Mouse (Mus musculus): ENCODE results near the gene Sept7. TPM values are rescaled to one million over a fixed set of nuclear protein-coding genes. Genes with fewer than 3 reads are reported as not detected.
"Not testable (repeated sequence)": the region's sequence is repeated elsewhere in the genome, so short reads cannot be mapped to it uniquely, and the experiment has no call there.

Gene Sept7
- total RNA-seq, 2 experiments from 2014 or later = 263 to 265 TPM

DNA sequence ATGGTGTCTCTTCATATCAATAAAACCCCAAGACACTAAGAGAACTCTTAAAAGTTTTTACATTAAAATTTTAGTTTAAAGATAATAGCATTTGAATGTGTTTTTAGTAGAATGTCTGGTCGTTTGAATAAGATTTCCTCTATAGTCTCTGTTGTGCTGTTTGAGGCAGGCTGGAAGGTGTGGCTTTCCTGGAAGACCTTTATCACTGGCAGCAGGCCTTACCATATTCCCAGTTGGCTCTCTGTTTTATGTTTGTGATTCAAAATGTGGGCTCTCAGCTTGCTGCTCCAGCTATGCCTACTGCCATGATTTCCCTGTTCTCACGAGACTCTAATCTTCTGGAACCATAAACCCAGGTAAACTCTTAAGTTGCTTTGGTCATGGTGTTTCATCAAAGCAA is 15.3 kb downstream of the Sept7 start:
- TF ChIP-seq CTCF (conservative IDR thresholded peaks at IDR 0.05) = no peak
- DNase-seq (ENCODE audit: low spot score in 2 of 2) = no peak
- Histone ChIP-seq H3K4me3 (no peak overlapping the region), H3K27ac (no peak overlapping the region)

DNA sequence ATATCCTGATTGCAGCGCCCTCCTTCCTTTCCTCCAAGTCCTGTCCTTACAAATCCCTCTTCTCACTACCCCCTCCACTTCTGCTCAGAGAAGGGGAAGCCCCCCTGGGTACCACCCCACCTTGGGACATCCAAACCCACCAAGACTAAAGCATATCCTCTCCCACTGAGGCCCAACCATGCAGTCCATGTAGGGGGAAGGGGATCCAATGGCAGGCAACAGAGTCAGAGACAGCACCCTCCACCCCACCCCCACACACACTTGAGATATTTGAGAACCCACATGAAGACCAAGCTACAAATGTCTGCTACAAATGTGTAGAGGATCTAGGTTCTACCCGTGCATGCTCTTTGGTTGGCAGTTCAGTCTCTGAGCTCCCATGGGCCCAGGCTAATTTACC is 19.7 kb downstream of the Sept7 start:
- TF ChIP-seq CTCF (conservative IDR thresholded peaks at IDR 0.05) = no peak
- DNase-seq (ENCODE audit: low spot score in 2 of 2) = no peak
- Histone ChIP-seq H3K4me3 (no peak overlapping the region), H3K27ac (no peak overlapping the region)

DNA sequence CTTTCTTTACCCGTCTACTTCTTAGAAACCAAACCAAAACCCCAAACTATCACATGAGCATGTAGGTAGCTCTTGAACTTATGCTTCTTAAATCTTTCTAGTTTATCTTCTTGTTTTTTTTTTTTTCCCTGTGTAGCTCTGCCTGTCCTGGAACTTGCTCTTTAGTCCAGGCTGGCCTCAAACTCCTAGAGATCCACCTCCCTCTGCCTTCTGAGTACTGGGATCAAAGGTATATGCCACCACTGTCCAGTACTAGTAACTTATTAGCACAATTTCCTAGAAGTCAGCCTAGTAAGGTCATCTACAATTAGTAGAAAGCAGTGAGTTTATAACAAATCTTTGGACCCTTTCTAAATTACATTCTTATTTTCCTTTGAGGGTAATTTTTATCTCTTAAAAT is 37.6 kb downstream of the Sept7 start:
- Histone ChIP-seq H3K4me3 (no peak overlapping the region), H3K27ac (no peak overlapping the region)
- TF ChIP-seq CTCF (conservative IDR thresholded peaks at IDR 0.05) = no peak
- DNase-seq (ENCODE audit: low spot score in 2 of 2) = no peak

DNA sequence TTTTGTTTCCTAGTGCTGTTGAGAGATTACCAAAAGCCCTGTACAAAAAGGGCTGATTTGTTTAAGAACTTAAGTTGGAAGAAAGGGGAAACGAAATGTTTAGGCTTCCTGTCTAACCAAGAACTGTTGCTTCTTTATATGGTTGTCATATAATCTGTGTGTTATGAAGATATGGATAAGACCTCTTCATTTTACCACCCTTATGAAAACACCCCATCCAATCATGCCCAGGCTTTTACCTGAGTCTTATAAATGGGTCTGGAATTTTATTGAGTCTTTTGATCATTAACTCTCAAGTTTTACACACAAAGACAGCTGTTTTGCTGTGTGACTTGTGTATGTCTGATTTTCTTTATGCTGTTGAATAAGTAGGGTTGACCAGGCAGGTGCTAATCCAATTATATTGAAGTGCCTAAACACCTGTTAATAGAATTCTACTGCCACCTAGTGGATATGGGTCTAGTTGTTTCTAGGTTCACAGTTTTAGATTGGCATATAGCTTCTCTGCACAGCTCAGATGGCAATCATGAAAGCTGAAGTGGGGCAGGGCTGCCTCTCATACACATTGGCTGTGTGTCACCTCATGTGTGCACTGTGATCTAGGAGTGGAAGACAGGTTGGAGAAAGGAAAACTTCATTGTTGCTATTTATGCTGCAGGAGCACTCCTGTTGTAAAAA is 57.4 kb downstream of the Sept7 start:
- TF ChIP-seq CTCF (conservative IDR thresholded peaks at IDR 0.05) = peak; percentile 88
- peak; percentile 38 to 43 for DNase-seq (ENCODE audit: low spot score in 2 of 2)
- Histone ChIP-seq H3K4me3 (no peak overlapping the region), H3K27ac (no peak overlapping the region)

DNA sequence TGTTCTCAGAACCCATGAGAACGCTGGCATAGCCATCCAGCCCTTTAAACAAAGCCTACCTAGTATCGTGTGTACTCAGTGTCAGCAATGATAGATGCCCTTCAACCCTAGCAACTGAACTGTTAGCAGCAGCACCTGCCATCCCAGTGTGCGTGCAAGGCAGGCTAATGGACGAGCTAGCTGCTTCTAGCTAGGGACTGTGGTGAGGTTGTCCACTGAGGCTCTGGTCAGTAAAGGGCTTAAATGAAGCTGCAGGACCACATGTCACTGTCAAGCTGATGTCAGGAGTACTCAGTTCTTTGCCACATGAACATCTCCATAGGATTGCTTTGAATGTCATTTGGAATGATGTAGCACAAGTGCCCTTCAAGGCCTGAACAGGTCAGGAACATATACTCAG is 62.1 kb downstream of the Sept7 start:
- no peak for DNase-seq (ENCODE audit: low spot score in 2 of 2)
- H3K4me3 ChIP-seq = no peak overlapping the region
- H3K27ac ChIP-seq = no peak overlapping the region
- TF ChIP-seq CTCF (conservative IDR thresholded peaks at IDR 0.05) = no peak

DNA sequence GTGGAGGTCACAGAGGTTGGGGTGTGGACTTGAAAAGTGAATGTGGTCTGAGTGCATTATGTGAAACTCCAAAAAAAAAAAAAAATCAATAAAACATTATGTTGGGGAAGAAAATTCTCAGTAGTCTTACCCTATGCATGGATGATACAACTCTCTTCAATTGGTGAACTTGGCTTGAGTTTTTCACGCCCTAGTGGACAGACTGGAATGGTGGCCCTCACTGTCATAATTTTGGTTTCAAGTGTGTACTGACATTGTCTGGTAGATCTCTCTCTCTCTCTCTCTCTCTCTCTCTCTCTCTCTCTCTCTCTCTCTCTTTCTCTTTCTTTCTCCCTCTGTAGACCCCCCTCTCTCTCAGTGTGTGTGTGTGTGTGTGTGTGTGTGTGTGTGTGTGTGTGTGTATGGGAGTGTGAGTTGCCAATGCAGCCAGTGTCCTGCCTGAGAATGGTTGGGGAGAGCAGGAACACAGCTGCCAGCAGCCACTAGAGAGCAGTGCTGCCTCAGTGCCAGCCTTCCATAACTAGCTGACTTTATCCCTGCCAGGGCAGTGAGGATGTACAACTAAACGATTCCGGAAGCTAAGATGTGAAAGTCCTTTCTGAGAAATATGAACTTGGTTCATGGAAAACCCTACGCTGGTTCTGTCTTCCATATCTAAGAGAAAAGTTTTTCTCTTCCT is 65.7 kb downstream of the Sept7 start:
- peak; percentile 81 for TF ChIP-seq CTCF (conservative IDR thresholded peaks at IDR 0.05)
- DNase-seq (ENCODE audit: low spot score in 2 of 2) = peak; percentile 64 to 66
- Histone ChIP-seq H3K27ac (no peak overlapping the region), H3K4me3 (no peak overlapping the region)

DNA sequence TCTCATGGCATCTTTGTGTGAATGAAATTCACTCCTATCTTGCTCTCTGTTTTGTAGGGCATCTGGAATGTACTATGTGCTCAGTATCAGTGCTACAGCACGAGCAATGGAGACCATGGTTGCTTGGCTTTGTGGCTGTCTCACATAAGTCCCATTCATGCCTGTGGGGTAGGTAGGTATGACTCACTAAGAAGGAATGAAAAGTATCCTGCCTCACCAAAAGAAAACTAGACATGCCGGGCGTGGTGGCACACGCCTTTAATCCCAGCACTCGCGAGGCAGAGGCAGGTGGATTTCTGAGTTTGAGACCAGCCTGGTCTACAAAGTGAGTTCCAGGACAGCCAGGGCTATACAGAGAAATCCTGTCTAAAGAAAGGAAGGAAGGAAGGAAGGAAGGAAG is 67.4 kb downstream of the Sept7 start:
- not testable (repeated sequence) for DNase-seq (ENCODE audit: low spot score in 2 of 2); H3K4me3 ChIP-seq; H3K27ac ChIP-seq

DNA sequence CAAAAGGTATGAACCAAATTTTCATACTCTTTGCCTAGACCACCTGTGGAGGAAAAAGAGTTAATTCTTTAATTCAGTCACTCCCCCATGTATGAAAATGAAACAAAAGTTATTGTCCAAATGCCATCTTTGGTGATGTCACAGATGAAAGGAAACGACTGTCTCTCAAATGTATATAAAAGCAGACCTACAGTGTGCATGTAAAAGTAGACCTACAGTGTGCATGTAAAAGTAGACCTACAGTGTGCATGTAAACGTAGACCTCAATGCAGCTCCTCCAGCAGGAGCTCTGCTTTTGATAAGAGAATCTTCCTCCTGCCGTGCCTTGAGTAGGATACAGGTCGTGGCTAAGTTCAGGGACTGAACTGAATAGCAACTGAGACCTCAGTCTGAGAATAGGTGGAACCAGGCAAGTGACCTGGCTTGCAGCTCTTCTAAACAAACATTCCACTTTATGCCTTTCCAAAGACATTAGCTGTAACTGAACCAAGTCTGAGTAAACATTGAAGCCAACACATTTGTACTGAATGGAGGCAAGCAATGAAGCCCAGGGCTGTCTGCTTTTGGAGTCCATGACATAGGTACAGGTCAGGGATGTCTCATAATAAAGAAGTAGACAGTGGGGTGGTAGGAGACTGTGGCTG is 75.6 kb downstream of the Sept7 start:
- no peak overlapping the region for H3K27ac ChIP-seq
- no peak overlapping the region for H3K4me3 ChIP-seq
- TF ChIP-seq CTCF (conservative IDR thresholded peaks at IDR 0.05) = no peak
- DNase-seq (ENCODE audit: low spot score in 2 of 2) = no peak

DNA sequence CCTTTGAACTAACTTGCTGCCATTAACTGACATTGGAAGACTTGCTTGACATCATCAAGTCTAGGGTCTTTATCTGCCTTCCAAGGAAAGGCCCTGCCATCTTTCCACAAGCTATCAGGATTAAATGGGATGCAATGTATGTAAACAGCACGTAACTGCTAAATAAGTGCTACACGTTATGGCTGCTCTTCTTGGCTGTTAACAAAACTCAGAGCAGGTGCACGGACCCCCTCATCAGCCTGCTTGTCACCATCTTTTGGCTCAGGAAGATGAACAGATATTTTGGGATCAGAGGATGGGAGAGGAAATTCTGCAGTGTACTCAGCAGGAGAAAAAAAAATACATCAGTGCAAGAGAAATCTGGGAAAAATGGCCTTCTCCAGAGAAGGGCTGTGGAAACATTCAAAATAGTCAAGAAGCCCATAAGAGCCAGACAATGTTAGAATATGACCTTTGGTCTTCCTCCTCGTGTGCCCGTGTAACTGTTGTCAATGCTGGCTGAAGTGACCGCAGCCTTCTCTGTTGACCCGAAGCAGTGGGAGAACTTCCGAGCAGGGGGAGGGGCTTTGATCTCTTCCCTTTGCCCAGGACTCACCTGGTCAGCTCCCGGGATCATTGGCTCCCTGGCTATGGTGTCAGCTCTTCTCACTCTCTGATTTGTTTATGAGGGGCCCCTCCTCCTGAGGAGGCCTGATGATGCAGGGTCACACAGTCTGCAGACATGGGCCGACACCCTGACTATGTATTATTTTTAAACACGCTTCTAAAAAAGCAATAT is 76.9 kb downstream of the Sept7 start:
- Histone ChIP-seq H3K4me3 (no peak overlapping the region), H3K27ac (no peak overlapping the region)
- no peak for TF ChIP-seq CTCF (conservative IDR thresholded peaks at IDR 0.05)
- DNase-seq (ENCODE audit: low spot score in 2 of 2) = no peak

DNA sequence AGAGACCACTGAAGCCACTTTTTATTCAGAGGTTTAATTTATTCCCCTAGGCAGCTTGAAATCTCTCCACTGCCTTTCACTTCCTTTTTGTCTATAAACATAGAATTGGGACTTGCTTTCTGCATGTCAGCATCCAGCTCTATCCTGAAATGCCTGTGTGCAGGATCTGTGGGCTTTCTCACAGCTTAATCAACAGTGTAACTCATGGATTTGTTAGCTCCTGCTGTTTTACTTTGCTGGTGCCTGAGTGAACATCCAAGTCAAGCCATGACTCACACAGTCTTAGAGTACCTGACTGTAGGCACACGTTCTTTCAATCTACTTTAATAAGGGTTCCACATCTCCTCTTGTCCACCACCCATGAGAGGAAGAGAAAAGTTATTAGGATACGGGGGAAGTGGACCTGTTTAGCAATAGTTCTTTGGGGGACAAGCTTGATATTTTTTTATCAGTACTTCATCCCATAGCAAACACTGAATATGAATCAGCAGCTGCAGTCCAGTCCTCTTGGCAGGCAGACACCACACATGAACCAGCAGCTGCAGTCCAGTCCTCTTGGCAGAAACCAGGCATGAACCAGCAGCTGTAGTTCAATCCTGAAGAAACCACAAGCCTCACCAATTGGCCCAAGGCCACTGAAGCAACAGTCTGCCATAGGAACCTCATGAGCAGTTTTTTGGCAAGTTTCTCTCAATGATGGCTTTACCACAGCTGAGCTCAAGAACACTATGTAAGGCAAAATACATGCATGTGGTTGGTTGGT is 85.4 kb downstream of the Sept7 start:
- TF ChIP-seq CTCF (conservative IDR thresholded peaks at IDR 0.05) = no peak
- Histone ChIP-seq H3K27ac (no peak overlapping the region), H3K4me3 (no peak overlapping the region)
- no peak for DNase-seq (ENCODE audit: low spot score in 2 of 2)

DNA sequence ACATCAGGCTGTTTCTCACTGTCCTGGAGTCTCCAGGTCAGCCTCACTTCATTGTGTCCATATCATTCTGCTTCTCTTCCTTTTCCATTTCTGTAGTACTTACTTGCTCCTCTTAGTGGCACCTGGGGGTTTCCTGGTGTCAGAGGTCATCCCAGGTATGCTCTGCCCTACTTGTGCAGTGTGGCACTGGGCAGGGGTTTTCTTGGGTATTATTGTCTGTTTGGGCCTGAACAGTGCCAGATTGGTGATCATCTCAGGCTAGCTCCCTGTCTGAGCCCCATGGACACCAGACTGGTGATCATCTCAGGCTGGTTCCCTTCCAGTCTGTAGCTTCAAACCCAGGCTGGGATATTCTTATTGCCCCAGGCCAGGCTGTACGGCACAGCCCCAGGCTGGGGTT is 88.2 kb downstream of the Sept7 start:
- H3K4me3 ChIP-seq = no peak overlapping the region
- H3K27ac ChIP-seq = no peak overlapping the region
- TF ChIP-seq CTCF (conservative IDR thresholded peaks at IDR 0.05) = no peak
- DNase-seq (ENCODE audit: low spot score in 2 of 2) = no peak

DNA sequence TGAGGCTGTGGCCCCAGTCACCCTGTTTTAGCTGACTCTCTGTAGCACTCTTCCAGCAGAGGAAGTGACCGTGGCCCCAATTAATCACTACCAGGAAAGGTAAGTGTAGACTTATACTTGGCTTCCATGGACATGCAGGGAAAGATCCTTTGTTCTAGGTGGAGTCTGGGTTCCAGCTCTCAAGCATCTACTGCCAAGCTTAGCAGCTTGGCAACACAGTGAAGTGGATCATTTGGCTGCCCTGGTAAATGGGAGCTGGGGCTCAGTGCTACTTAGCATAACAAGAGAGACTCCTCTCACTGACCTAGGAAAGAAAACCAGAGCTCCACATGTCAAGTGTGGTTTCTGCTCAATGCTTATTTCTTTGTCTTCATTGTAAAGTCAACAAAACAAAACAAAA is 101.5 kb downstream of the Sept7 start:
- H3K4me3 ChIP-seq = no peak overlapping the region
- H3K27ac ChIP-seq = no peak overlapping the region
- no peak for TF ChIP-seq CTCF (conservative IDR thresholded peaks at IDR 0.05)
- peak in 1 of 2 experiments; percentile 7 for DNase-seq (ENCODE audit: low spot score in 2 of 2)
